Comparison of ENCODE assay signal across 7 mouse cellular contexts in the genomic region with DNA sequence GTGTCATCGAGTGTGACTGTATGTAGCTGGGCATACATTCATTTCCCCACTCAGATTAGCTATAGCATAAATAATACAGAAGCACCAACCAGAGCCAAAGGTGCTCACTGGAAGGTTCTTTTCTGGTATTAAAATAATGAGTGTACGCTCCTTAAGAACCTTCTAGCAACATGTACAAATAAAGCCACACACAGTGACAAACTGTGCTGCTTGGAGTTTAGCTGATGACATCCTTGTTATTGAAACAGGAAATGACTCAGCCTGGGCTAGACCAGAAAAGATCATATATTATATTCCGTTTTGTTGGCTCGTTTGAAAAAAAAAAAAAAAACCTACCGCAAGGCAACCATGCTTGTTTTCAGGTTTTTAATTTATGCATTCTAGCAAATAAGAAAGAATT. TPM values are rescaled to one million over a fixed set of nuclear protein-coding genes. Genes with fewer than 3 reads are reported as not detected.
DNase-seq lines count a peak whose midpoint lies in the region; ATAC-seq and TF ChIP-seq lines count a peak whose summit lies in the region.

No protein-coding gene starts in this region.

- peak overlapping the region; percentile 81 for H3K27ac ChIP-seq in lung, embryonic 16.5 days (ENCODE audit: low read length)
- no peak overlapping the region for H3K27ac ChIP-seq in liver, embryonic 11.5 days (ENCODE audit: low read depth, low read length)
- peak overlapping the region; percentile 52 for H3K27ac ChIP-seq in stomach, embryonic 15.5 days
- no peak overlapping the region for H3K27ac ChIP-seq in midbrain, postnatal 0 days (ENCODE audit: low read depth, low read length)

- peaks cover 16% of the 10 kb centered on the region for H3K4me1 ChIP-seq in lung, embryonic 16.5 days (replicated peaks; ENCODE audit: control insufficient read depth, insufficient read depth, low read length)
- H3K4me1 ChIP-seq in liver, embryonic 11.5 days (replicated peaks; ENCODE audit: control insufficient read depth, insufficient read depth, low read length) = peaks cover 5% of the 10 kb centered on the region; the same call in 1 of the 2 replicates
- no peaks in the 10 kb centered on the region for H3K4me1 ChIP-seq in stomach, embryonic 15.5 days
- no peaks in the 10 kb centered on the region for H3K4me1 ChIP-seq in midbrain, postnatal 0 days (ENCODE audit: insufficient read depth, low read length)

- 39% methylated on average over 5 of the region's 5 CpGs for WGBS in lung, embryonic 16.5 days
- whole genome bisulfite sequencing in liver, embryonic 11.5 days = 49% methylated on average over 5 of the region's 5 CpGs
- WGBS in stomach, embryonic 15.5 days = 52% methylated on average over 5 of the region's 5 CpGs
- 89% methylated on average over 5 of the region's 5 CpGs for WGBS in midbrain, postnatal 0 days

- H3K4me3 ChIP-seq in lung, embryonic 16.5 days (ENCODE audit: low read length) = no peak overlapping the region
- no peak overlapping the region for H3K4me3 ChIP-seq in liver, embryonic 11.5 days (ENCODE audit: low read depth, low read length)
- no peak overlapping the region for H3K4me3 ChIP-seq in stomach, embryonic 15.5 days (replicated peaks)
- no peak overlapping the region for H3K4me3 ChIP-seq in midbrain, postnatal 0 days (ENCODE audit: low read depth, low read length)

- TF ChIP-seq CTCF in midbrain, postnatal 0 days (IDR thresholded peaks at IDR 0.05) = no peak

- no peaks in the 10 kb centered on the region for H3K27me3 ChIP-seq in lung, embryonic 16.5 days (ENCODE audit: control insufficient read depth, insufficient read depth, low read depth, low read length)
- no peaks in the 10 kb centered on the region for H3K27me3 ChIP-seq in liver, embryonic 11.5 days (replicated peaks; ENCODE audit: control insufficient read depth, insufficient read depth, low read length)
- no peaks in the 10 kb centered on the region for H3K27me3 ChIP-seq in stomach, embryonic 15.5 days (replicated peaks)
- H3K27me3 ChIP-seq in midbrain, postnatal 0 days (ENCODE audit: insufficient read depth, low read length) = no peaks in the 10 kb centered on the region

- no peak for DNase-seq in lung, adult 18-20 months
- DNase-seq in adipocyte (ENCODE audit: low spot score) = peak; percentile 52
- DNase-seq in liver, embryonic 11.5 days (ENCODE audit: low spot score) = no peak
- no peak for DNase-seq in spleen, adult 18-20 months
- no peak for DNase-seq in midbrain, postnatal 0 days (ENCODE audit: low spot score)

- H3K9me3 ChIP-seq in lung, embryonic 16.5 days (ENCODE audit: control insufficient read depth, low read length) = no peaks in the 10 kb centered on the region
- H3K9me3 ChIP-seq in liver, embryonic 11.5 days (ENCODE audit: control insufficient read depth, low read length) = no peaks in the 10 kb centered on the region
- H3K9me3 ChIP-seq in stomach, embryonic 15.5 days = no peaks in the 10 kb centered on the region
- no peaks in the 10 kb centered on the region for H3K9me3 ChIP-seq in midbrain, postnatal 0 days (ENCODE audit: low read length)

- no peaks in the 10 kb centered on the region for H3K36me3 ChIP-seq in lung, embryonic 16.5 days (ENCODE audit: control insufficient read depth, insufficient read depth, low read length)
- no peaks in the 10 kb centered on the region for H3K36me3 ChIP-seq in liver, embryonic 11.5 days (ENCODE audit: control insufficient read depth, insufficient read depth, low read length)
- no peaks in the 10 kb centered on the region for H3K36me3 ChIP-seq in stomach, embryonic 15.5 days
- no peaks in the 10 kb centered on the region for H3K36me3 ChIP-seq in midbrain, postnatal 0 days (ENCODE audit: insufficient read depth, low read length)

- H3K9ac ChIP-seq in lung, embryonic 16.5 days (ENCODE audit: low read length) = no peak overlapping the region
- H3K9ac ChIP-seq in liver, embryonic 11.5 days (ENCODE audit: low read depth, low read length) = no peak overlapping the region
- no peak overlapping the region for H3K9ac ChIP-seq in stomach, embryonic 15.5 days
- H3K9ac ChIP-seq in midbrain, postnatal 0 days (replicated peaks; ENCODE audit: low read length, poor library complexity, severe bottlenecking) = no peak overlapping the region

- peak; percentile 65 for ATAC-seq in lung, embryonic 16.5 days (ENCODE audit: low read depth)
- 0 out of 2 replicates have a peak, but pooled peaks have one; percentile 6 for ATAC-seq in liver, embryonic 11.5 days (replicated peaks; ENCODE audit: low FRiP score)
- ATAC-seq in stomach, embryonic 15.5 days (ENCODE audit: insufficient read depth, low FRiP score, low read depth) = no peak
- ATAC-seq in midbrain, postnatal 0 days (ENCODE audit: low FRiP score) = no peak

- H3K4me2 ChIP-seq in lung, embryonic 16.5 days (ENCODE audit: low read depth, low read length) = peak overlapping the region; percentile 43
- peak overlapping the region; percentile 20 for H3K4me2 ChIP-seq in liver, embryonic 11.5 days
- peak overlapping the region; percentile 27; the same call in 1 of the 2 replicates for H3K4me2 ChIP-seq in stomach, embryonic 15.5 days
- no peak overlapping the region for H3K4me2 ChIP-seq in midbrain, postnatal 0 days (ENCODE audit: low read depth, low read length, poor library complexity, severe bottlenecking)

RNA-seq across cellular contexts. Expression of a gene that starts 15.7 kb away (rescaled TPM):
- 86.9 and 95.5 TPM in 2 replicates for polyA plus RNA-seq in lung, embryonic 16.5 days (2015; fragmentation: Nextera tagmentation; extraction: Ambion mirVana)
- 25.7 and 31.5 TPM in 2 replicates for polyA plus RNA-seq in liver, embryonic 11.5 days (2014; fragmentation: Nextera tagmentation; extraction: Ambion mirVana)
- polyA plus RNA-seq in stomach, embryonic 15.5 days (2015; fragmentation: Nextera tagmentation; extraction: Ambion mirVana) = 80.4 and 88.9 TPM in 2 replicates
- total RNA-seq in midbrain, postnatal 0 days (2014; rRNA removed) = 63.9 and 75.1 TPM in 2 replicates
- 153 and 157 TPM in 2 replicates for polyA plus RNA-seq in midbrain, postnatal 0 days (2015; fragmentation: Nextera tagmentation; extraction: Ambion mirVana)

Comparison
In these comparisons a context has a peak if more than half of its experiments do, and no peak if none do; other contexts are left out.
1. ATAC-seq: peak in lung, embryonic 16.5 days (single experiment) and liver, embryonic 11.5 days (single experiment); none in stomach, embryonic 15.5 days (single experiment) and midbrain, postnatal 0 days (single experiment).
2. H3K27ac ChIP-seq: peak in lung, embryonic 16.5 days (single experiment) and stomach, embryonic 15.5 days (single experiment); none in liver, embryonic 11.5 days (single experiment) and midbrain, postnatal 0 days (single experiment).